Comparison of ENCODE assay signal across 9 mouse cellular contexts in the genomic region with DNA sequence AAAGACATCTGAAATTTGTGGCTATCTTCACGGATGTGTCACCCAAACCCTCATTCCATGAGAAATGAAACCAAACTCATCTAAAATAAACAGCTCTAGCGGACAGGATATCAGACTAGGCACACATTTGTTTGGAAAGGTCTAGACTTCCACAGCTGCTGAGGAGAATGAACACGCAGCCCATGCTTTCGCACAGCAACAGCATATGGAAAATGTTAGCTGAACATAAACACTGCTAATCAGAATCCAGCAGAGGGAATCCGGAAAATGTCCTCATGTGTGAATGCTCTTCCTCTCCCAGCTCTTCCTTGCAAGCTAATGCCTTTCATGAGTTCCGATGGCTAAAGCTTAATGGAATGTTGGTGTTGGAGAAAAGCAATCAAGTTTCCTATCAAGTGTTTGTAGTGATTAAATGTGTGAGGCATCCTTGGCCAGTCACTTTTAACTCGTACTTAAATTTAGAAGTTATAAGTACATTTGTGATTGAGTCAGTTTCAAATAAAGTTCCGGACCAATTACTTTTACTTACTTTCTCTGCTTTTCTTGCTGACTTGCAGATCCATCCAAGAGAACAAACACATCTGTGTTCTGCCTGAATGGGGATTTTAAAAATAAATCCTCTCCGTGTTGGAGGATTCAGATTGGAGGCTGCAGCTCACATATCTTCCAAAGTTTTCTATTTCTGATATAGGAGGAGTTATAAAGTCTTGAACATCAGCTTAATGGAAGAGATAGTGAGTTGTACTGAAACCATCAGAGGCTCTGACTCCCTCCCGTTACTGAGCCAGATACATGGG.
DNase-seq lines count a peak whose midpoint lies in the region; ATAC-seq lines count a peak whose summit lies in the region.
"Had no signal": no experiment of that assay in that cellular context is flagged by ENCODE, and none has a peak within 500 bp of the region (broad histone marks: within the 10 kb centered on the region; RNA-seq: fewer than 3 reads in every experiment).

No protein-coding gene starts in this region.

- 35% methylated on average over 10 of the region's 10 CpGs for WGBS in heart, embryonic 12.5 days
- WGBS in liver, embryonic 11.5 days = 53% methylated on average over 10 of the region's 10 CpGs
- WGBS in stomach, embryonic 15.5 days = 23% methylated on average over 10 of the region's 10 CpGs

- no peaks in the 10 kb centered on the region for H3K27me3 ChIP-seq in heart, embryonic 12.5 days (replicated peaks)
- H3K27me3 ChIP-seq in liver, embryonic 11.5 days (replicated peaks; ENCODE audit: control insufficient read depth, insufficient read depth, low read length) = no peaks in the 10 kb centered on the region
- H3K27me3 ChIP-seq in stomach, embryonic 15.5 days (replicated peaks) = no peaks in the 10 kb centered on the region
- H3K27me3 ChIP-seq: neural tube, embryonic 15.5 days had no signal

- H3K9me3 ChIP-seq in heart, embryonic 12.5 days (replicated peaks) = no peaks in the 10 kb centered on the region
- H3K9me3 ChIP-seq in liver, embryonic 11.5 days (ENCODE audit: control insufficient read depth, low read length) = no peaks in the 10 kb centered on the region
- no peaks in the 10 kb centered on the region for H3K9me3 ChIP-seq in stomach, embryonic 15.5 days
- H3K9me3 ChIP-seq: neural tube, embryonic 15.5 days had no signal

- 0 out of 2 replicates have a peak, but pooled peaks cover 9% of the 10 kb centered on the region for H3K4me1 ChIP-seq in heart, embryonic 12.5 days (replicated peaks)
- no peaks in the 10 kb centered on the region for H3K4me1 ChIP-seq in liver, embryonic 11.5 days (replicated peaks; ENCODE audit: control insufficient read depth, insufficient read depth, low read length)
- H3K4me1 ChIP-seq in stomach, embryonic 15.5 days = no peaks in the 10 kb centered on the region
- H3K4me1 ChIP-seq: neural tube, embryonic 15.5 days had no signal

- no peaks in the 10 kb centered on the region for H3K36me3 ChIP-seq in heart, embryonic 12.5 days
- no peaks in the 10 kb centered on the region for H3K36me3 ChIP-seq in liver, embryonic 11.5 days (ENCODE audit: control insufficient read depth, insufficient read depth, low read length)
- H3K36me3 ChIP-seq in stomach, embryonic 15.5 days = no peaks in the 10 kb centered on the region
- H3K36me3 ChIP-seq: neural tube, embryonic 15.5 days had no signal

- H3K9ac ChIP-seq in heart, embryonic 12.5 days = no peak overlapping the region
- no peak overlapping the region for H3K9ac ChIP-seq in liver, embryonic 11.5 days (ENCODE audit: low read depth, low read length)
- H3K9ac ChIP-seq in stomach, embryonic 15.5 days = no peak overlapping the region
- H3K9ac ChIP-seq: neural tube, embryonic 15.5 days had no signal

- DNase-seq in heart, adult 9 months (ENCODE audit: low spot score in 2 of 2) = no peak
- DNase-seq in liver, embryonic 11.5 days (ENCODE audit: low spot score) = no peak
- DNase-seq in liver = no peak
- peak; percentile 18 for DNase-seq in heart, postnatal 4 days
- no peak for DNase-seq in left cerebral cortex, adult 18-20 months (ENCODE audit: low spot score in 2 of 2)
- no peak for DNase-seq in Muller cell, postnatal 12 days (ENCODE audit: inconsistent ontology term)

- peak overlapping the region; percentile 66 for H3K27ac ChIP-seq in heart, embryonic 12.5 days (ENCODE audit: poor library complexity, severe bottlenecking)
- peak overlapping the region; percentile 8; the same call in 1 of the 2 replicates for H3K27ac ChIP-seq in liver, embryonic 11.5 days (ENCODE audit: low read depth, low read length)
- peak overlapping the region; percentile 88 for H3K27ac ChIP-seq in stomach, embryonic 15.5 days
- H3K27ac ChIP-seq: neural tube, embryonic 15.5 days had no signal

- H3K4me3 ChIP-seq in heart, embryonic 12.5 days = no peak overlapping the region
- H3K4me3 ChIP-seq in liver, embryonic 11.5 days (ENCODE audit: low read depth, low read length) = no peak overlapping the region
- no peak overlapping the region for H3K4me3 ChIP-seq in stomach, embryonic 15.5 days (replicated peaks)
- H3K4me3 ChIP-seq: neural tube, embryonic 15.5 days had no signal

- ATAC-seq in heart, embryonic 12.5 days (ENCODE audit: insufficient number of reproducible peaks, low FRiP score) = peak; percentile 82
- ATAC-seq in liver, embryonic 11.5 days (replicated peaks; ENCODE audit: low FRiP score) = no peak; the same call in 1 of the 2 replicates
- peak; percentile 82; the same call in 1 of the 2 replicates for ATAC-seq in stomach, embryonic 15.5 days (ENCODE audit: insufficient read depth, low FRiP score, low read depth)

- no peak overlapping the region for H3K4me2 ChIP-seq in heart, embryonic 12.5 days
- H3K4me2 ChIP-seq in liver, embryonic 11.5 days = no peak overlapping the region
- no peak overlapping the region; the same call in 1 of the 2 replicates for H3K4me2 ChIP-seq in stomach, embryonic 15.5 days
- H3K4me2 ChIP-seq: neural tube, embryonic 15.5 days had no signal

Comparison
In these comparisons a context has a peak if more than half of its experiments do, and no peak if none do; other contexts are left out.
1. H3K27ac ChIP-seq: peak in every context shown above with its lines; median percentile 88 in stomach, embryonic 15.5 days; 66 in heart, embryonic 12.5 days; 8 in liver, embryonic 11.5 days.